Mouse (Mus musculus) stomach, embryonic 14.5 days (tissue): ENCODE data around the gene Gm9964. TPM values are rescaled to one million over a fixed set of nuclear protein-coding genes. Genes with fewer than 3 reads are reported as not detected.

Experiments used
- ATAC-seq: fragments of 200-750 bp; cut with Nextera tagmentation; 2 replicates; pipeline ENCODE4 v1.8.0; 2017; ENCODE audit warnings: low read depth, moderate TSS enrichment; ENCODE audit not compliant: insufficient number of reproducible peaks, insufficient read depth, low FRiP score
- H3K27ac ChIP-seq: fragments of 300-500 bp; sonication (generic); 2 replicates; pipeline ENCODE4 v1.5.1; 2014; ENCODE audit warnings: mild to moderate bottlenecking, low read length, moderate library complexity, mixed read lengths
- H3K27me3 ChIP-seq: fragments of 300-500 bp; sonication (generic); 2 replicates; pipeline ENCODE4 v1.6.1; 2014; ENCODE audit warnings: low read length, control low read depth, mixed read lengths; ENCODE audit not compliant: control insufficient read depth, insufficient read depth
- H3K36me3 ChIP-seq: fragments of 300-500 bp; sonication (generic); 2 replicates; pipeline ENCODE4 v1.6.1; 2014; ENCODE audit warnings: mild to moderate bottlenecking, control low read depth, low read length, moderate library complexity, mixed read lengths; ENCODE audit not compliant: control insufficient read depth, insufficient read depth
- H3K4me1 ChIP-seq: fragments of 300-500 bp; sonication (generic); 2 replicates; pipeline ENCODE4 v1.6.1; 2014; ENCODE audit warnings: low read length, control low read depth, mixed read lengths; ENCODE audit not compliant: control insufficient read depth, insufficient read depth
- H3K4me2 ChIP-seq: fragments of 300-500 bp; sonication (generic); replicated peaks from 2 replicates; pipeline ENCODE4 v1.6.1; 2014; ENCODE audit warnings: low read depth, low read length, control low read depth
- H3K4me3 ChIP-seq: fragments of 300-500 bp; sonication (generic); 2 replicates; pipeline ENCODE4 v1.5.1; 2014; ENCODE audit warnings: low read depth, low read length, control low read depth
- H3K9ac ChIP-seq: fragments of 300-500 bp; sonication (generic); replicated peaks from 2 replicates; pipeline ENCODE4 v1.6.1; 2014; ENCODE audit warnings: low read depth, mild to moderate bottlenecking, control low read depth, low read length, moderate library complexity, mixed read lengths
- H3K9me3 ChIP-seq: fragments of 300-500 bp; sonication (generic); 2 replicates; pipeline ENCODE4 v1.6.1; 2016; ENCODE audit warnings: low read depth, low read length, control low read depth; ENCODE audit not compliant: control insufficient read depth
- WGBS: fragments of 180-500 bp; shearing (Covaris S2); extraction: QIAGEN DNeasy Blood & Tissue Kit; methylation state at CpG from one replicate; pipeline ENCODE4 v1.1.7; 2014; 5-methylcytosine and 5-hydroxymethylcytosine counted together
- polyA plus RNA-seq: library from polyadenylated mRNA; unstranded; fragments of >200 nt; fragmentation: Nextera tagmentation; extraction: Ambion mirVana; gene quantifications from 2 replicates; pipeline ENCODE4 v1.2.1, GENCODE M21; 2014

Gm9964 gene
- polyA plus RNA-seq, 1 experiment from 2014 or later, result not detected

GRCm38 (mm10) chr11:79327106-79327505 lies 30.4 kb upstream of the Gm9964 start:
- WGBS, result 15% methylated on average over 4 of the region's 4 CpGs
- H3K27me3 ChIP-seq, result no peaks in the 10 kb centered on the region
- no peak overlapping the region for H3K27ac ChIP-seq
- no peaks in the 10 kb centered on the region for H3K4me1 ChIP-seq
- H3K9me3 ChIP-seq, result no peaks in the 10 kb centered on the region
- H3K9ac ChIP-seq, result no peak overlapping the region
- no peaks in the 10 kb centered on the region for H3K36me3 ChIP-seq
- H3K4me3 ChIP-seq, result no peak overlapping the region
- peak; percentile 28; the same call in 1 of the 2 replicates for ATAC-seq
- no peak overlapping the region for H3K4me2 ChIP-seq

- no peaks in the 10 kb centered on the region for H3K4me1 ChIP-seq
- H3K9ac ChIP-seq, result no peak overlapping the region
- H3K27ac ChIP-seq, result no peak overlapping the region
- no peak overlapping the region for H3K4me3 ChIP-seq
- H3K4me2 ChIP-seq, result no peak overlapping the region
- no peak for ATAC-seq
- no peaks in the 10 kb centered on the region for H3K27me3 ChIP-seq
- 78% methylated on average over 8 of the region's 8 CpGs for whole genome bisulfite sequencing
- no peaks in the 10 kb centered on the region for H3K9me3 ChIP-seq
- H3K36me3 ChIP-seq, result no peaks in the 10 kb centered on the region
Observed at GRCm38 (mm10) chr11:79325663-79326062, 29.0 kb upstream of the Gm9964 start.

- Histone ChIP-seq H3K27ac (no peak overlapping the region), H3K36me3 (no peaks in the 10 kb centered on the region), H3K4me3 (no peak overlapping the region), H3K4me2 (no peak overlapping the region), H3K9me3 (no peaks in the 10 kb centered on the region), H3K4me1 (no peaks in the 10 kb centered on the region), H3K9ac (no peak overlapping the region), H3K27me3 (no peaks in the 10 kb centered on the region)
- no peak for ATAC-seq
- 54% methylated on average over 12 of the region's 12 CpGs for WGBS
Observed at GRCm38 (mm10) chr11:79323985-79324685, 27.4 kb upstream of the Gm9964 start.

GRCm38 (mm10) chr11:79319807-79320206 lies 23.1 kb upstream of the Gm9964 start:
- ATAC-seq, result no peak
- H3K9ac ChIP-seq, result no peak overlapping the region
- no peaks in the 10 kb centered on the region for H3K27me3 ChIP-seq
- no peaks in the 10 kb centered on the region for H3K4me1 ChIP-seq
- no peak overlapping the region for H3K27ac ChIP-seq
- WGBS, result 38% methylated on average over 7 of the region's 7 CpGs
- no peaks in the 10 kb centered on the region for H3K36me3 ChIP-seq
- no peaks in the 10 kb centered on the region for H3K9me3 ChIP-seq
- no peak overlapping the region for H3K4me3 ChIP-seq
- no peak overlapping the region for H3K4me2 ChIP-seq

GRCm38 (mm10) chr11:79316807-79317345 lies 20.2 kb upstream of the Gm9964 start:
- H3K4me2 ChIP-seq, result no peak overlapping the region
- no peaks in the 10 kb centered on the region for H3K27me3 ChIP-seq
- no peaks in the 10 kb centered on the region for H3K9me3 ChIP-seq
- H3K4me3 ChIP-seq, result no peak overlapping the region
- no peak overlapping the region for H3K27ac ChIP-seq
- no peak for ATAC-seq
- WGBS, result 79% methylated on average over 8 of the region's 8 CpGs
- no peaks in the 10 kb centered on the region for H3K36me3 ChIP-seq
- H3K9ac ChIP-seq, result no peak overlapping the region
- no peaks in the 10 kb centered on the region for H3K4me1 ChIP-seq

GRCm38 (mm10) chr11:79310467-79310866 lies 13.8 kb upstream of the Gm9964 start:
- H3K4me2 ChIP-seq, result no peak overlapping the region
- H3K27ac ChIP-seq, result no peak overlapping the region
- no peaks in the 10 kb centered on the region for H3K27me3 ChIP-seq
- no peaks in the 10 kb centered on the region for H3K9me3 ChIP-seq
- 86% methylated on average over 5 of the region's 5 CpGs for whole genome bisulfite sequencing
- no peaks in the 10 kb centered on the region for H3K36me3 ChIP-seq
- no peak for ATAC-seq
- H3K9ac ChIP-seq, result no peak overlapping the region
- H3K4me1 ChIP-seq, result peaks cover 8% of the 10 kb centered on the region
- H3K4me3 ChIP-seq, result no peak overlapping the region

GRCm38 (mm10) chr11:79307560-79308200 lies 11.0 kb upstream of the Gm9964 start:
- Histone ChIP-seq H3K4me3 (no peak overlapping the region), H3K27me3 (no peaks in the 10 kb centered on the region), H3K36me3 (no peaks in the 10 kb centered on the region), H3K4me2 (no peak overlapping the region), H3K9me3 (no peaks in the 10 kb centered on the region), H3K27ac (0 out of 2 replicates have a peak overlapping the region, but pooled peaks have one; percentile 52), H3K4me1 (peaks cover 8% of the 10 kb centered on the region), H3K9ac (no peak overlapping the region)
- ATAC-seq, result no peak
- WGBS, result 58% methylated on average over 9 of the region's 9 CpGs

GRCm38 (mm10) chr11:79306996-79307395 lies 10.3 kb upstream of the Gm9964 start:
- 22% methylated on average over 10 of the region's 10 CpGs for WGBS
- peaks cover 8% of the 10 kb centered on the region for H3K4me1 ChIP-seq
- H3K9me3 ChIP-seq, result no peaks in the 10 kb centered on the region
- no peak overlapping the region for H3K4me3 ChIP-seq
- H3K27me3 ChIP-seq, result no peaks in the 10 kb centered on the region
- peak overlapping the region; percentile 35 for H3K27ac ChIP-seq
- ATAC-seq, result 0 out of 2 replicates have a peak, but pooled peaks have one; percentile 28
- no peak overlapping the region for H3K9ac ChIP-seq
- no peak overlapping the region for H3K4me2 ChIP-seq
- H3K36me3 ChIP-seq, result no peaks in the 10 kb centered on the region
